Mouse (Mus musculus) spleen, postnatal 36 days (tissue): ENCODE data around the gene Pih1d1.
"Not testable (repeated sequence)": the region's sequence is repeated elsewhere in the genome, so short reads cannot be mapped to it uniquely, and the experiment has no call there.

Experiments
- DNase-seq, 2 experiments: peaks; one replicate each; pipeline ENCODE4 v3.0.0; 2022; ENCODE audit warnings: low spot score in 2 of 2, mixed read lengths in 1 of 2

The Pih1d1 gene

GRCm38 (mm10) chr7:45167761-45168445 lies 13.8 kb downstream of the Pih1d1 start:
- no peak for DNase-seq

- no peak for DNase-seq
These were observed 14.6 kb downstream of the Pih1d1 start for GRCm38 (mm10) chr7:45168656-45169055.

DNA sequence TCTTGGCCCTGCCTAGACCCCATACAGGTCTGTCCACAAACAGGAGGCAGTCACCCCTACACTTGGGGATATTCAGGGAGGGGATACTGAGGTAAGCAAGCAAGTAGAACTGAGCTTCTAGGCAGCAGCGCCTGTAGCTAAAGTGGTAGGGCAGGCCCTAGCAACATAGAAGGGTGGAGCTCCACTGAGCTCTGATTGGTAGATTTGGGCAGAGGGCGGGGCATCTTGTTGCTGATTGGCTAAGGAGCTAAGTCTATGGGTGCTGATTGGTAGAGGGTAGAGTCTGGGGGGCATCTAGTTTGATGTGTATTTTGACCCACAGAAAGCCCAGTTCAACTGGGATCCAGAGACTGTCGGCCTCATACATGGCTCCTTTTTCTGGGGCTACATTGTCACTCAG lies 15.4 kb downstream of the Pih1d1 start:
- DNase-seq = no peak

DNA sequence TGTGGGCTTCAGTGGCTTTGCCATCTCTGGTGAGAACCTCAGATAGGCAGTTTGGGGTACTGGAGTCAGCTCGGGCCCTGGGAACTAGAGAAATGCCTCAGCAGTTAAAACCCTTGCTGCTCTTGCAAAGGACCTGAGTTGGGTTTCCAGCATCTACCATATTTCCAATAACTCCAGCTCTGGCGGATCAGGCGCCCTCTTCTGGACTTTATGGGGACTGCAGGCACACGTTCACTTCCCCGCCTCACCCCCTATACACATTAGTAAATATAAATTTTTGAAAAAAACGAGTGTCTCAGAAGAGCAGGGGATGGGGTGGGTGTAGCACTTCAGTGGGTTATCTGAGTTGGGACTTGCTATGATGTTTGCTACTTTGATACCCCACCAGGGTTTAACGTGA lies 18.9 kb downstream of the Pih1d1 start:
- no peak for DNase-seq

DNA sequence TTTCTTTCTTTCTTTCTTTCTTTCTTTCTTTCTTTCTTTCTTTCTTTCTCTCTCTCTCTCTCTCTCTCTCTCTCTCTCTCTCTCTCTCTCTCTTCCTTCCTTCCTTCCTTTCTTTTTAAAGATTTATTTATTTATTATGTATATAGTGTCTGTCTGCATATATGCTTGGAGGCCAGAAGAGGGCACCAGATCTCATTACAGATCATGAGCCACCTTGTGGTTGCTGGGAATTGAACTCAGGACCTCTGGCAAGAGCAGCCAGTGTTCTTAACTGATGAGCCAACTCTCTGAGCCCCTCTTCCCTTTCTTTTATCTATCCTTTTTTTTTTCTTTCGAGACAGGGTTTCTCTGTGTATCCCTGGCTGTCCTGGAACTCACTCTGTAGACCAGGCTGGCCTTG lies 19.7 kb downstream of the Pih1d1 start:
- DNase-seq = not testable (repeated sequence)

GRCm38 (mm10) chr7:45174567-45175280 lies 20.6 kb downstream of the Pih1d1 start:
- DNase-seq = no peak

DNA sequence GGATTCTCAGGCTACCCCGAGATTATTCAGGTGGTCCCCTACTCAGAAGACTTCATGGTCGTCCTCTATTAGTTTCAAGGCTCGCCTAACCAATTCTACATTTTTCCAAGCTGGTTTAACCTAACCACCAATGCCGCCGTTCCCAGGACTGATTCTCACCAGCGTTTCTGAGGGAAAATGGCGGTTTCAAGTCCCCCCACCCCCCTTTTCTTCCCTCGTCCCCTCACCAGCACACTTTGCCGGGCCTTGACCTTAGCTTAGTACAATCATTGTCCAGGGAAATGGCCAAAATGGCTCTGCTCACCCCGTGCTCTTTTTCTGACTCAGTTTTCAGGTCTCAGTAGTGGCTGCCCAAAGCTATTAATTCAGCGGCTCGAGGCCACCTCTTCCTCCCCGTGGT lies 21.3 kb downstream of the Pih1d1 start:
- no peak for DNase-seq

GRCm38 (mm10) chr7:45175929-45176328 lies 21.8 kb downstream of the Pih1d1 start:
- DNase-seq = no peak

DNA sequence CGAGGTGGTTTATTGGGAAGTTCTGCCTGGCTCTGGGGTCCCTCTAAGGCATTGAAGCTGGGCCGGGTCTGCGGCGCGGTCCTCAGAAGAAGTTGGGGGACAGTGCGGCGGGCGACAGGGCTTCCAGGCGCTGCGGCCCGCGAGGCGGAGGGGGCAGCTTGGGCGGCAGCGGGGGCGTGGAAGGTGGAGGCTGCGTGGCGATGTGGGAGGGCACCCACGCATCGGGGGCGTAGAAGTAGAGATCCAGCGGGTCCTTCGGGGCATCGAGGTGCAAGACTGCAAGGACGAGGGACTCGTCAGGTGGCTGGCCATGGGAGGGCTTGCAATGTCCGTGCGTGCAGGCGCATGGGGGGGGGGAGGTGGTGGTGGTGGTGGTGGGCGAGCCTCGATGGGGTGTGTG lies 22.3 kb downstream of the Pih1d1 start:
- DNase-seq = no peak

GRCm38 (mm10) chr7:45178550-45178949 lies 24.4 kb downstream of the Pih1d1 start:
- no peak for DNase-seq

DNA sequence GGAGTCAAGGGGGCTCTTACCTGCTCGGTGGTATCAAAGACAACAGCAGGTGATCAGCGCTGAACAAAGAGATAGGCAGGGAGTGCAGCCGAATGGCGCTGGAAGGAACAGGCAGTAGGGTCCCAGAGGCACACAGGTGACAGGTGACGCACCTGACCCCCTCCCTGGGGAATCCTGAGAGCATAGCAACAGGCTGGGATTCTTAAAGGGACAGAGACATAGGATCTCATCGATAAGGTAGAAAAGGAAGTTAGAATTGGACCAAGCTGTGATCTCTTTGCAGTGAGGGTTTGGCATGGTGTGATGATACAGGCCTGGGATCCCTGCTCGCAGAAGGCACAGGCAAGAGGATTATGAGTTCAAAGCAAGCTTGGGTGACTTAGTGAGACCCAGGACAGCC lies 25.4 kb downstream of the Pih1d1 start, which contains the start of gene Gfy:
Gfy (minus strand) TSS at position 101 of the 400 bp plus-strand sequence.
- DNase-seq = no peak

DNA sequence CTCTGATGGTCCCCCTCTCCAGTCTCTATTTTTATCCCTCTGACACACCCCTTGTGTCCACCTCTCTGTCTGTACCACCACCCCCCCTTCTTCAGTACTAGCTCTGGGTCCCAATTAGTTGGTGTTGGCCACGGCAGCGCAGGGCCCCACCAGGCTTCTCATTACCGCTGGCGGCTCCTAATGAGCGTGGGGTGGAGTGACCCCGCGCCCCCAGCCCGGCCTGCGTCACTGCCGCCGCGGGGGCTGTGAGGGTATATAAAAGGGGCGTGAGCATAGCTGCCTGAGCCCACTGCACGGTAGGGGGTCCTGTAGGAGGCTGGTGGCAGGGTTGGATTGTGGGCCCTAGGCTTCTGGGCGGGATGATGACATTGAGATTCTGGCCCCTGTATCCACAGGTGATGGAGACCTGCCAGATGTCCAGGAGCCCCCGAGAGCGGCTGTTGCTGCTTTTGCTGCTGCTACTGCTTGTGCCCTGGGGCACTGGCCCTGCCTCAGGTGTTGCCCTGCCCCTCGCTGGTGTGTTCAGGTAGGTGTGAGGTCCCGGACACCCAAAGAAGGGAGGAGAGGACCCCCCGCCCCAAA lies 26.9 kb downstream of the Pih1d1 start, which contains the start of gene Pth2:
Pth2 (plus strand) TSS at position 100 of the 582 bp plus-strand sequence.
- DNase-seq = no peak

DNA sequence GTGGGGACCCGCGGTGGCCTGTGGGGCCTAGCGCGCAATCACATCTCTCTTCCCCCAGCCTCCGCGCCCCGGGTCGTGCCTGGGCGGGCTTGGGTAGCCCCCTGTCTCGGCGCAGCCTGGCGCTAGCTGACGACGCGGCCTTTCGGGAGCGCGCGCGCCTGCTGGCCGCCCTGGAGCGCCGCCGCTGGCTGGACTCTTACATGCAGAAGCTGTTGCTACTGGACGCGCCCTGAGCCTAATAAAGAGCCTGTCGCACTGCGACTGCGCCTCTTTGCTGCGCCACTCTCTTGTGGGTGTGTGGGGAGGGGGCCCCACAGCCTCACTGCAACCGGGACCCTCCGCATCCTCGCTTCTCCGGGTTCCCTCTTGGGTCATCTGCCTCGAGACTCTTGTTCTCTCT lies 27.4 kb downstream of the Pih1d1 start:
- DNase-seq = no peak

GRCm38 (mm10) chr7:45182199-45182601 lies 28.1 kb downstream of the Pih1d1 start:
- DNase-seq = peak; percentile 90

- DNase-seq = no peak
These were observed 28.5 kb downstream of the Pih1d1 start for GRCm38 (mm10) chr7:45182606-45183005.

- DNase-seq = no peak
These were observed 29.6 kb downstream of the Pih1d1 start for GRCm38 (mm10) chr7:45183672-45184071.

GRCm38 (mm10) chr7:45185921-45186320 lies 31.8 kb downstream of the Pih1d1 start:
- no peak for DNase-seq

DNA sequence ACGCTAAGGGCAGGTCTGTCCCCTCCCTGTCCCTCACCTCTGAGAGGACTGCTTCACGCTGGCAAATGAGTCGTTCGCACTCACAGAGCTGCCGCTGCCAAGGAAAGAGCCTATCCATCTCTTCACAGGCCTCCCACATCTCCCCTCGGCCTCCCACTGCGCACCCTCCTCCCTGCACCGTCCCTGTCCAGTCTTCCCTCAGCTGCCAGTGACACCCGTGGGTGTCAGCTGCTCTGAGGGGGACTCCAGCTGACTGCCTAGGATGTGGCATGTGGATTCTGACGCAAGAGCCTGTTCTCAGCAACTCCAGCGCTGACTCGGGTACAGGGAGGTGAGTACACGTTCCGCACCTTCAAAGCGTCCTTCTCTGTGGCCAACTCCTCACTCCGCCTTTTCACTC lies 35.5 kb downstream of the Pih1d1 start:
- no peak for DNase-seq

- DNase-seq = no peak
These were observed 36.1 kb downstream of the Pih1d1 start for GRCm38 (mm10) chr7:45190186-45190585.

- no peak for DNase-seq
These were observed 37.1 kb downstream of the Pih1d1 start for GRCm38 (mm10) chr7:45191161-45191560.

DNA sequence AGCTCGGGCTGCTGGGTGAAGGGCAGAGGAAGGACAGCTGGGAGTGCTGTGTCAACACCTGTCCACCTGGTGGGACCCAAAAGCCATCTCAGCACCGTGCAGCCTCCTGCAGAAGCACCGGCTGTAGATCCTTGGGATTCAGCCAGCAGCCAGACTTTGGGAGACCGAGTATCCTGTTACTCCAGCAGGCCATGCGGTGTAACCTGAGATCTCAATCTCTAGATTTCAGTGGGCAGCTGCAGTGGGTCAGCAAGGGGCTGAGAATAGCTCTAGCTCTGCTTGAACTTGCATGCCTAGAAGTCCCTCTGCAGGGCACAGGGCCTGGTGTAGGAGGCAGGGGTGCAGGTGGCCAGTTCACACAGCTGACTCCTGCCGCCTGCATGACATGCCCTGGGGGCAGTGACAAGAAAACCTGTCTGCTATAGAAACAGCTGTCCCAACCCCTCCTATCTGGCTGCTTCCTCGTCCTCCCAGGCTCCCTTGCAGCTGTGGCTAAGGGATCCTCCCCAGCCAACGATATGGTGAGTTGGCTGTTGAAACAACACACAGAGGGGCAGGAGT lies 37.8 kb downstream of the Pih1d1 start:
- no peak for DNase-seq

DNA sequence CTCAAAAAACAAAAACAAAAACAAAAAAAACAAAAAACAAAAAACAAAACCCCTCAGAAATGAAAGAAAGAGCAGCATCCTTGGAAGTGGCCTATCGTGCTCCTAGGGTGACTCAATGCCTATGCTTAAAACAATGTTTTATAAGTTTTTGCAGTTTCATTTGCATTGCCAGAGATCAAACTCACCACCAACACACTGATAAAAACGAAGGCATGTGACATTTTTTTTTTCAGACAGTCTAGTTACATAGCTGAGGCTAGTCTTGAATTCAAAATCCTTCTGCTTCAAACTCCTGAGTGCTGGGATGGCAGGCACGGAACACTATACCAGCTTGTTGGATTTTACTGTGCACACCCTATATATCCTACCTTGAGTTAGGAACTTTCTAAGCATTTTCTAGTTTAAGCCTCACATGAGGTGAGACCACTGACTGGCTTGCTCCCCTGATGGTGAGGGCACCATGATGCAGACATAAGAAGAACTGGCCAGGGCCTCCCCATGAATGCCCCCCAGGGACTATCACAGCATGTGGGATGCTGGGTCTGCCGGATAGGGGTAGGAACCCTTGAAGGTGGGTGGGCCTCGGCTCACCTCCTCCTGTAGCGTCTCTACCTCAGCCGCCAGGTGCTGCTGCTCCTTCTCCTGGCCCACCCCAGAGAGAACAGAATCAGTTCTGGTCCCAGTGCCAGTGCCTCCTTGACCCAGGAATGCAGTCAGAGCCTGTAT lies 38.6 kb downstream of the Pih1d1 start:
- no peak for DNase-seq
